Mouse (Mus musculus) G1E (cell line): ENCODE data around the gene Col4a2.

Source experiments
- CTCF ChIP-seq: IDR thresholded peaks from 2 replicates; pipeline ENCODE4 v1.5.1; 2012; ENCODE audit warnings: low read depth, low read length, inconsistent platforms, mixed read lengths
- GATA1 ChIP-seq: IDR thresholded peaks from 2 replicates; pipeline ENCODE4 v1.6.1; 2012; ENCODE audit warnings: borderline replicate concordance, low read length, inconsistent platforms, mixed read lengths
- POLR2AphosphoS5 ChIP-seq: IDR thresholded peaks from 2 replicates; pipeline ENCODE4 v1.6.1; 2012; ENCODE audit warnings: low read depth, low read length, inconsistent platforms; ENCODE audit not compliant: insufficient replicate concordance
- TAL1 ChIP-seq: conservative IDR thresholded peaks from 2 replicates; pipeline ENCODE4 v1.6.1; 2012; ENCODE audit warnings: low read depth, low read length, inconsistent platforms, mixed read lengths

DNA sequence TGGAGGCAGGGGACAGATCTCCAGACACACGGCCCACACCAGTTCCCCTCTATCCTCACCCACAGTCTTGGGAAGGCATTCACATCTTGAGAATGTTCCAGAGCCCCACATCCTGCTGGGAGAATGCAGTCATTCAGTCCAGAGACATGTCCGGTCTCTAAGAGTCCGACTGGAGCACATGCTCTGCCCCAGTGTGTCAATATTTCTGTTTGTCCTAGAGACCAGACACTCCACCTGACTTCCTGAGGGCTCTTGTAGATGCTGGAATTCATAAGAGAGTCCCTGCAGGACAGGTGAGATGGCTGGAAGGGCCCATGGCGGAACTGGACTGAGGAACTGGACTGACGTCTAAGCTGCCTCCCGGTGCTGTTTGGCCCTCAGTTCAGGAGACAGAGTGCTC, 38.8 kb downstream of the Col4a2 start:
- no peak for TF ChIP-seq CTCF
- TF ChIP-seq POLR2AphosphoS5: no peak
- no peak for TF ChIP-seq GATA1
- TF ChIP-seq TAL1: no peak
